Mouse (Mus musculus): Measurements from ENCODE around the gene Gm20906. TPM values are rescaled to one million over a fixed set of nuclear protein-coding genes. Genes with fewer than 3 reads are reported as not detected.

The Gm20906 gene
- polyA plus RNA-seq (2015; fragmentation: Illumina TruSeq; extraction: RNeasy Lipid Tissue Mini Kit (QIAGEN cat#74804); ENCODE audit: low read depth, low replicate concordance) = not detected

GRCm38 (mm10) chrY:87550666-87551065 is at the start of gene Gm20906:
Gene Gm20906, plus strand, starts transcription at chrY:87550966.

